Mouse (Mus musculus) kidney, postnatal 0 days (tissue): ENCODE measurements around the gene 4931409K22Rik. TPM values are rescaled to one million over a fixed set of nuclear protein-coding genes. Genes with fewer than 3 reads are reported as not detected.

Experiments
- ATAC-seq: fragments of 200-750 bp; cut with Nextera tagmentation; replicated peaks from 2 replicates; pipeline ENCODE4 v1.8.0; 2017; ENCODE audit warnings: low read depth, moderate number of reproducible peaks, moderate TSS enrichment, moderate library complexity; ENCODE audit not compliant: low FRiP score
- DNase-seq: peaks from one replicate; pipeline ENCODE4 v3.0.0-alpha.2; 2016; ENCODE audit warnings: low spot score
- H3K27ac ChIP-seq: fragments of 300-500 bp; sonication (generic); 2 replicates; pipeline ENCODE4 v1.5.1; 2014; ENCODE audit warnings: mild to moderate bottlenecking
- H3K27me3 ChIP-seq: fragments of 300-500 bp; sonication (generic); 2 replicates; pipeline ENCODE4 v1.6.1; 2014; ENCODE audit warnings: low read length, mixed read lengths; ENCODE audit not compliant: insufficient read depth
- H3K36me3 ChIP-seq: fragments of 300-500 bp; sonication (generic); 2 replicates; pipeline ENCODE4 v1.6.1; 2014; ENCODE audit warnings: low read length, mixed read lengths; ENCODE audit not compliant: insufficient read depth
- H3K4me1 ChIP-seq: fragments of 300-500 bp; sonication (generic); replicated peaks from 2 replicates; pipeline ENCODE4 v1.6.1; 2014; ENCODE audit warnings: antibody characterized with exemption, low read length, mixed read lengths; ENCODE audit not compliant: insufficient read depth
- H3K4me2 ChIP-seq: fragments of 300-500 bp; sonication (generic); 2 replicates; pipeline ENCODE4 v1.6.1; 2014; ENCODE audit warnings: mild to moderate bottlenecking, low read length, moderate library complexity, mixed read lengths
- H3K4me3 ChIP-seq: fragments of 300-500 bp; sonication (generic); replicated peaks from 2 replicates; pipeline ENCODE4 v1.5.1; 2014; ENCODE audit warnings: low read depth, low read length
- H3K9ac ChIP-seq: fragments of 300-500 bp; sonication (generic); 2 replicates; pipeline ENCODE4 v1.6.1; 2014; ENCODE audit warnings: low read depth, low read length
- H3K9me3 ChIP-seq: fragments of 300-500 bp; sonication (generic); replicated peaks from 2 replicates; pipeline ENCODE4 v1.6.1; 2016; ENCODE audit warnings: low read length, inconsistent platforms, mixed read lengths
- CTCF ChIP-seq: IDR thresholded peaks from 2 replicates; pipeline ENCODE4 v1.5.1; 2016; ENCODE audit warnings: antibody characterized with exemption, low read depth, mild to moderate bottlenecking, moderate library complexity
- WGBS: fragments of 180-500 bp; shearing (Covaris S2); extraction: QIAGEN DNeasy Blood & Tissue Kit; methylation state at CpG from one replicate; pipeline ENCODE4 v1.1.7; 2014; 5-methylcytosine and 5-hydroxymethylcytosine counted together
- polyA plus RNA-seq: library from polyadenylated mRNA; unstranded; fragments of >200 nt; fragmentation: Nextera tagmentation; extraction: Ambion mirVana; gene quantifications from 2 replicates; pipeline ENCODE4 v1.2.1, GENCODE M21; 2015

The 4931409K22Rik gene
- polyA plus RNA-seq, result 0.12 and 0.19 TPM in 2 replicates

- no peaks in the 10 kb centered on the region for H3K27me3 ChIP-seq
- no peak for TF ChIP-seq CTCF
- H3K36me3 ChIP-seq, result no peaks in the 10 kb centered on the region
- no peaks in the 10 kb centered on the region for H3K9me3 ChIP-seq
- no peak within 1 kb of the TSS for H3K27ac ChIP-seq
- no peak for ATAC-seq
- H3K4me2 ChIP-seq, result no peak within 1 kb of the TSS
- WGBS, result 65% methylated on average over 2 of the region's 2 CpGs
- DNase-seq, result no peak
- no peaks in the 10 kb centered on the region; the same call in 1 of the 2 replicates for H3K4me1 ChIP-seq
- H3K9ac ChIP-seq, result no peak within 1 kb of the TSS
- no peak within 1 kb of the TSS for H3K4me3 ChIP-seq
These were observed at the start of gene 4931409K22Rik for GRCm38 (mm10) chr5:24556709-24557108. TSS of gene 4931409K22Rik (minus strand) at chr5:24556809.

GRCm38 (mm10) chr5:24605980-24606665 lies 49.5 kb upstream of the 4931409K22Rik start:
- H3K36me3 ChIP-seq, result no peaks in the 10 kb centered on the region
- TF ChIP-seq CTCF, result 0 out of 2 replicates have a peak, but pooled peaks have one; percentile 10
- 0 out of 2 replicates have a peak overlapping the region, but pooled peaks have one; percentile 82 for H3K9ac ChIP-seq
- no peaks in the 10 kb centered on the region for H3K9me3 ChIP-seq
- ATAC-seq, result no peak
- H3K4me3 ChIP-seq, result no peak overlapping the region
- peak overlapping the region; percentile 8 for H3K4me2 ChIP-seq
- no peak for DNase-seq
- H3K27me3 ChIP-seq, result no peaks in the 10 kb centered on the region
- H3K4me1 ChIP-seq, result peaks cover 32% of the 10 kb centered on the region
- H3K27ac ChIP-seq, result 0 out of 2 replicates have a peak overlapping the region, but pooled peaks have one; percentile 39
- 37% methylated on average over 14 of the region's 14 CpGs for WGBS

GRCm38 (mm10) chr5:24605321-24605979 lies 48.8 kb upstream of the 4931409K22Rik start:
- ATAC-seq (no peak), DNase-seq (no peak)
- H3K27ac ChIP-seq, result peak overlapping the region; percentile 93
- H3K4me2 ChIP-seq, result peak overlapping the region; percentile 55
- H3K36me3 ChIP-seq, result no peaks in the 10 kb centered on the region
- no peaks in the 10 kb centered on the region for H3K9me3 ChIP-seq
- H3K27me3 ChIP-seq, result no peaks in the 10 kb centered on the region
- peak overlapping the region; percentile 74 for H3K4me3 ChIP-seq
- 11% methylated on average over 6 of the region's 6 CpGs for WGBS
- H3K4me1 ChIP-seq, result peaks cover 36% of the 10 kb centered on the region
- no peak for TF ChIP-seq CTCF
- peak overlapping the region; percentile 82 for H3K9ac ChIP-seq

- Histone ChIP-seq H3K4me1 (peaks cover 36% of the 10 kb centered on the region), H3K4me3 (peak overlapping the region; percentile 74), H3K36me3 (no peaks in the 10 kb centered on the region), H3K9me3 (no peaks in the 10 kb centered on the region), H3K4me2 (peak overlapping the region; percentile 55), H3K27ac (peak overlapping the region; percentile 93), H3K9ac (peak overlapping the region; percentile 82), H3K27me3 (no peaks in the 10 kb centered on the region)
- peak; percentile 53; the same call in 1 of the 2 replicates for TF ChIP-seq CTCF
- under 1% methylated on average over 39 of the region's 46 CpGs for WGBS
- ATAC-seq (peak; percentile 72), DNase-seq (peak; percentile 97)
These were observed 48.1 kb upstream of the 4931409K22Rik start for GRCm38 (mm10) chr5:24604656-24605100.

- peak overlapping the region; percentile 55 for H3K4me2 ChIP-seq
- H3K4me1 ChIP-seq, result peaks cover 38% of the 10 kb centered on the region
- 14% methylated on average over 12 of the region's 12 CpGs for WGBS
- no peaks in the 10 kb centered on the region for H3K36me3 ChIP-seq
- DNase-seq (no peak), ATAC-seq (no peak)
- TF ChIP-seq CTCF, result no peak
- no peaks in the 10 kb centered on the region for H3K9me3 ChIP-seq
- peak overlapping the region; percentile 93 for H3K27ac ChIP-seq
- H3K27me3 ChIP-seq, result no peaks in the 10 kb centered on the region
- peak overlapping the region; percentile 74 for H3K4me3 ChIP-seq
- peak overlapping the region; percentile 82 for H3K9ac ChIP-seq
These were observed 47.6 kb upstream of the 4931409K22Rik start for GRCm38 (mm10) chr5:24604080-24604655.

- ATAC-seq, result no peak
- Histone ChIP-seq H3K4me2 (peak overlapping the region; percentile 93), H3K9ac (0 out of 2 replicates have a peak overlapping the region, but pooled peaks have one; percentile 13), H3K9me3 (no peaks in the 10 kb centered on the region), H3K4me3 (no peak overlapping the region), H3K27me3 (peaks cover 4% of the 10 kb centered on the region; the same call in 1 of the 2 replicates), H3K27ac (peak overlapping the region; percentile 98), H3K36me3 (no peaks in the 10 kb centered on the region), H3K4me1 (peaks cover 44% of the 10 kb centered on the region)
- TF ChIP-seq CTCF, result no peak
- 55% methylated on average over 8 of the region's 8 CpGs for WGBS
- no peak for DNase-seq
These were observed 46.9 kb upstream of the 4931409K22Rik start for GRCm38 (mm10) chr5:24603431-24604010.
